Mouse (Mus musculus) stomach, embryonic 14.5 days (tissue): Measurements from ENCODE around the gene Zfp280c. TPM values are rescaled to one million over a fixed set of nuclear protein-coding genes. Genes with fewer than 3 reads are reported as not detected.
A peak's percentile ranks its signal among the peaks of the same experiment; 100 is the strongest.

Experiments used
- ATAC-seq: fragments of 200-750 bp; cut with Nextera tagmentation; 2 replicates; pipeline ENCODE4 v1.8.0; 2017; ENCODE audit warnings: low read depth, moderate TSS enrichment; ENCODE audit not compliant: insufficient number of reproducible peaks, insufficient read depth, low FRiP score
- H3K27ac ChIP-seq: fragments of 300-500 bp; sonication (generic); 2 replicates; pipeline ENCODE4 v1.5.1; 2014; ENCODE audit warnings: mild to moderate bottlenecking, low read length, moderate library complexity, mixed read lengths
- H3K27me3 ChIP-seq: fragments of 300-500 bp; sonication (generic); 2 replicates; pipeline ENCODE4 v1.6.1; 2014; ENCODE audit warnings: low read length, control low read depth, mixed read lengths; ENCODE audit not compliant: control insufficient read depth, insufficient read depth
- H3K36me3 ChIP-seq: fragments of 300-500 bp; sonication (generic); 2 replicates; pipeline ENCODE4 v1.6.1; 2014; ENCODE audit warnings: mild to moderate bottlenecking, control low read depth, low read length, moderate library complexity, mixed read lengths; ENCODE audit not compliant: control insufficient read depth, insufficient read depth
- H3K4me1 ChIP-seq: fragments of 300-500 bp; sonication (generic); 2 replicates; pipeline ENCODE4 v1.6.1; 2014; ENCODE audit warnings: low read length, control low read depth, mixed read lengths; ENCODE audit not compliant: control insufficient read depth, insufficient read depth
- H3K4me2 ChIP-seq: fragments of 300-500 bp; sonication (generic); replicated peaks from 2 replicates; pipeline ENCODE4 v1.6.1; 2014; ENCODE audit warnings: low read depth, low read length, control low read depth
- H3K4me3 ChIP-seq: fragments of 300-500 bp; sonication (generic); 2 replicates; pipeline ENCODE4 v1.5.1; 2014; ENCODE audit warnings: low read depth, low read length, control low read depth
- H3K9ac ChIP-seq: fragments of 300-500 bp; sonication (generic); replicated peaks from 2 replicates; pipeline ENCODE4 v1.6.1; 2014; ENCODE audit warnings: low read depth, mild to moderate bottlenecking, control low read depth, low read length, moderate library complexity, mixed read lengths
- H3K9me3 ChIP-seq: fragments of 300-500 bp; sonication (generic); 2 replicates; pipeline ENCODE4 v1.6.1; 2016; ENCODE audit warnings: low read depth, low read length, control low read depth; ENCODE audit not compliant: control insufficient read depth
- WGBS: fragments of 180-500 bp; shearing (Covaris S2); extraction: QIAGEN DNeasy Blood & Tissue Kit; methylation state at CpG from one replicate; pipeline ENCODE4 v1.1.7; 2014; 5-methylcytosine and 5-hydroxymethylcytosine counted together
- microRNA-seq: library from miRNA; unstranded; fragments of <30 nt; microRNA quantifications from one replicate; pipeline ENCODE4, GENCODE M21; 2016
- polyA plus RNA-seq: library from polyadenylated mRNA; unstranded; fragments of >200 nt; fragmentation: Nextera tagmentation; extraction: Ambion mirVana; gene quantifications from 2 replicates; pipeline ENCODE4 v1.2.1, GENCODE M21; 2014

Zfp280c gene
- polyA plus RNA-seq, 1 experiment from 2014 or later = 15.6 TPM

- H3K4me1 ChIP-seq = no peaks in the 10 kb centered on the region
- H3K36me3 ChIP-seq = no peaks in the 10 kb centered on the region
- H3K9me3 ChIP-seq = no peaks in the 10 kb centered on the region
- WGBS = 26% methylated on average over 33 of the region's 33 CpGs
- peak within 1 kb of the TSS; percentile 38 for H3K4me3 ChIP-seq
- H3K27ac ChIP-seq = peak within 1 kb of the TSS; percentile 39; the same call in 1 of the 2 replicates
- H3K4me2 ChIP-seq = peak within 1 kb of the TSS; percentile 56
- peak within 1 kb of the TSS; percentile 40; the same call in 1 of the 2 replicates for H3K9ac ChIP-seq
- ATAC-seq = peak; percentile 50; the same call in 1 of the 2 replicates
- no peaks in the 10 kb centered on the region for H3K27me3 ChIP-seq
Measured at GRCm38 (mm10) chrX:48518808-48519548, 75.3 kb downstream of the Zfp280c start, which contains the start of gene Rab33a. Gene Rab33a (plus strand): TSS chrX:48519285.

DNA sequence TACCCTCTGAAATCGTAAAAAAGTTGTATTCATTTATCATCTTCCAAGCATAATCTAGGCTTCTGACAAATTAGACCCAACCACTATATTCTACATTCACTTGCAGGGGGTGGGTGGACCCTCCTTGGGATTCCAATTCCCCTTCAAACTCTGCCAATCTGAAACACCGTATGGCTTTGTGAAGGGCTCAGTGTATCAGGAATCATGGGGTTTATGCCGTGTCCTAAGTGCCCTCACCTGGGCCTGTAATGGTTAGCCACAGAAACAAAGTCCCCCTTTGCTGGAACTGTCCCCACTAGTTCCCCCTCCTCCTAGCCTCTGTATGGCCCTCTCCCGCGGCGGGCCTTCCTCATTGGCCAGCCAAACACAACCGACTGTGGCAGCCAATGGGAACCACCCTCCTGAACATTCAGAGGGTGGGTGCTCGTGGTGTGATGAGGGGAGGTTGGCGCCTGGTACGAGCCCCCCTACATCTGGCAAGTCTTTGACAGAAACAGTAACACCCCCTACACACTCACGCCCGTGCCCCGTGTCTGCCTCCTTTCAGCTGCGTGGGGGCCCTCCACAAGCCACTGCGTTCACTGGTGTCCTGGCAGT lies 76.0 kb downstream of the Zfp280c start:
- peak overlapping the region; percentile 38 for H3K4me3 ChIP-seq
- no peaks in the 10 kb centered on the region for H3K27me3 ChIP-seq
- 30% methylated on average over 15 of the region's 15 CpGs for WGBS
- no peaks in the 10 kb centered on the region for H3K9me3 ChIP-seq
- no peaks in the 10 kb centered on the region for H3K4me1 ChIP-seq
- H3K4me2 ChIP-seq = peak overlapping the region; percentile 56
- H3K9ac ChIP-seq = no peak overlapping the region
- ATAC-seq = peak; percentile 80
- H3K36me3 ChIP-seq = no peaks in the 10 kb centered on the region
- H3K27ac ChIP-seq = peak overlapping the region; percentile 39; the same call in 1 of the 2 replicates

- 20% methylated on average over 13 of the region's 13 CpGs for WGBS
- Histone ChIP-seq H3K9ac (0 out of 2 replicates have a peak overlapping the region, but pooled peaks have one; percentile 3), H3K36me3 (no peaks in the 10 kb centered on the region), H3K27ac (no peak overlapping the region), H3K4me1 (no peaks in the 10 kb centered on the region), H3K27me3 (no peaks in the 10 kb centered on the region), H3K4me3 (peak overlapping the region; percentile 45), H3K9me3 (no peaks in the 10 kb centered on the region), H3K4me2 (peak overlapping the region; percentile 38)
- ATAC-seq = no peak
Measured at GRCm38 (mm10) chrX:48513824-48514223, 80.5 kb downstream of the Zfp280c start.

- no peaks in the 10 kb centered on the region for H3K4me1 ChIP-seq
- peak within 1 kb of the TSS; percentile 45 for H3K4me2 ChIP-seq
- no peaks in the 10 kb centered on the region for H3K9me3 ChIP-seq
- ATAC-seq = peak; percentile 100
- peak within 1 kb of the TSS; percentile 47 for H3K9ac ChIP-seq
- H3K27ac ChIP-seq = no peak within 1 kb of the TSS
- no peaks in the 10 kb centered on the region for H3K36me3 ChIP-seq
- H3K4me3 ChIP-seq = peak within 1 kb of the TSS; percentile 45
- 17% methylated on average over 45 of the region's 45 CpGs for WGBS
- no peaks in the 10 kb centered on the region for H3K27me3 ChIP-seq
Measured at GRCm38 (mm10) chrX:48513166-48513807, 81.0 kb downstream of the Zfp280c start, which contains the start of gene Aifm1. Gene Aifm1 (minus strand): TSS chrX:48513563.

DNA sequence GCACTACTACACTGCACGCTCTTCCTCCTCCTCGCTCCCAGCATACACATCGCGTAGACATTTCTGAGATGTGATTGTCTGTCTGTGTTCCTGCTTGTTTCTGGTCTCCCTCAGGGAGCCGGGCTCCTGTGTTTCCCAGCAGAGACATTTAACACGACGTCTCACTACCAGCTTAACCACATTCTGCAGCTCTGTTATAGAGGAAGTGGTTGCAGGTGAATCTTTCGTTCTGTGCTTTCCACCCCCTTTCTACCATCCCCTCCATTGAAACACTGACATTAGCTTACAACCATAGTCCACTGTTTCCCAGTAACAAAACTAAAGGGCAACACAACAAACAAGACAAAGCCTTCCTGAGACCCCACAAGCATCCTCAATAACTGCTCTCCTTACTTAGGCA lies 100.5 kb downstream of the Zfp280c start:
- H3K4me3 ChIP-seq = no peak overlapping the region
- no peak for ATAC-seq
- no peaks in the 10 kb centered on the region; the same call in 1 of the 2 replicates for H3K36me3 ChIP-seq
- H3K4me1 ChIP-seq = no peaks in the 10 kb centered on the region
- WGBS = 93% methylated on average over 8 of the region's 8 CpGs
- no peaks in the 10 kb centered on the region for H3K27me3 ChIP-seq
- no peaks in the 10 kb centered on the region for H3K9me3 ChIP-seq
- no peak overlapping the region for H3K27ac ChIP-seq
- H3K9ac ChIP-seq = no peak overlapping the region
- H3K4me2 ChIP-seq = no peak overlapping the region

Small RNA genes within 50 kb of the gene (microRNA-seq; reads per million reads assigned to microRNA genes)
- gene Gm27828 = not detected

Other genes with a start within 250 kb of the Zfp280c start
- gene Elf4, start 131.4 kb downstream of the Zfp280c start, polyA plus RNA-seq = 13.5 and 15.2 TPM in 2 replicates
- gene Aifm1, start 80.9 kb downstream of the Zfp280c start, polyA plus RNA-seq = 61.9 and 63.8 TPM in 2 replicates
- 8.5 and 9.2 TPM in 2 replicates for gene Rab33a, start 75.2 kb downstream of the Zfp280c start, polyA plus RNA-seq
- 14.4 and 15.0 TPM in 2 replicates for gene Slc25a14, start 28.9 kb upstream of the Zfp280c start, polyA plus RNA-seq
- gene Gpr119, start 80.0 kb upstream of the Zfp280c start, polyA plus RNA-seq = not detected in 2 replicates
- gene Rbmx2, start 100.5 kb upstream of the Zfp280c start, polyA plus RNA-seq = 21.3 and 22.2 TPM in 2 replicates